Mouse (Mus musculus) cerebellum, adult 11 months (tissue): ENCODE data around the gene Per2.

ENCODE experiments used
- DNase-seq: peaks from one replicate; pipeline ENCODE4 v3.0.0; 2022

Gene Per2

GRCm38 (mm10) chr1:91458223-91458861 is 782 bp downstream of the Per2 start:
- DNase-seq: peak; percentile 45

- DNase-seq: no peak
These were observed 1.4 kb downstream of the Per2 start for GRCm38 (mm10) chr1:91457698-91458097.

- no peak for DNase-seq
These were observed 2.0 kb downstream of the Per2 start for GRCm38 (mm10) chr1:91457116-91457515.

GRCm38 (mm10) chr1:91456301-91456801 is 2.8 kb downstream of the Per2 start:
- no peak for DNase-seq

GRCm38 (mm10) chr1:91455661-91456161 is 3.4 kb downstream of the Per2 start:
- no peak for DNase-seq

- DNase-seq: no peak
These were observed 4.2 kb downstream of the Per2 start for GRCm38 (mm10) chr1:91454927-91455326.

GRCm38 (mm10) chr1:91454366-91454765 is 4.8 kb downstream of the Per2 start:
- DNase-seq: no peak

- no peak for DNase-seq
These were observed 5.2 kb downstream of the Per2 start for GRCm38 (mm10) chr1:91453932-91454331.

GRCm38 (mm10) chr1:91451547-91452084 is 7.5 kb downstream of the Per2 start:
- DNase-seq: no peak

GRCm38 (mm10) chr1:91450851-91451250 is 8.3 kb downstream of the Per2 start:
- no peak for DNase-seq

- DNase-seq: no peak
These were observed 10.4 kb downstream of the Per2 start for GRCm38 (mm10) chr1:91448688-91449087.

- no peak for DNase-seq
These were observed 12.6 kb downstream of the Per2 start for GRCm38 (mm10) chr1:91446511-91446910.

- no peak for DNase-seq
These were observed 13.1 kb downstream of the Per2 start for GRCm38 (mm10) chr1:91446060-91446459.

GRCm38 (mm10) chr1:91444841-91445830 is 14.0 kb downstream of the Per2 start:
- no peak for DNase-seq

- DNase-seq: no peak
These were observed 16.7 kb downstream of the Per2 start for GRCm38 (mm10) chr1:91442350-91442990.

- DNase-seq: no peak
These were observed 17.3 kb downstream of the Per2 start for GRCm38 (mm10) chr1:91441855-91442254.

- DNase-seq: no peak
These were observed 19.3 kb downstream of the Per2 start for GRCm38 (mm10) chr1:91439776-91440175.

GRCm38 (mm10) chr1:91437573-91437972 is 21.6 kb downstream of the Per2 start:
- DNase-seq: no peak

GRCm38 (mm10) chr1:91437083-91437400 is 22.1 kb downstream of the Per2 start:
- no peak for DNase-seq

GRCm38 (mm10) chr1:91436380-91437082 is 22.6 kb downstream of the Per2 start:
- peak; percentile 28 for DNase-seq

- DNase-seq: peak; percentile 29
These were observed 23.5 kb downstream of the Per2 start for GRCm38 (mm10) chr1:91435606-91436130.

- no peak for DNase-seq
These were observed 24.2 kb downstream of the Per2 start for GRCm38 (mm10) chr1:91434905-91435304.
